Mouse (Mus musculus) layer of hippocampus, adult 8-10 months (tissue): ENCODE data around the gene Tshr. TPM values are rescaled to one million over a fixed set of nuclear protein-coding genes. Genes with fewer than 3 reads are reported as not detected.
A peak's percentile ranks its signal among the peaks of the same experiment; 100 is the strongest.

Experiments
- DNase-seq, 2 experiments: peaks; one replicate each; pipeline ENCODE4 v3.0.0; 2022; ENCODE audit warnings: low spot score in 2 of 2
- total RNA-seq, 4 experiments: library from RNA; stranded (reverse); gene quantifications; 2 replicates each; pipeline ENCODE4 v1.2.4; 2022

Gene Tshr
- total RNA-seq, 4 experiments from 2014 or later, result 0.10 to 0.64 (median 0.49) TPM; not detected in 1

DNA sequence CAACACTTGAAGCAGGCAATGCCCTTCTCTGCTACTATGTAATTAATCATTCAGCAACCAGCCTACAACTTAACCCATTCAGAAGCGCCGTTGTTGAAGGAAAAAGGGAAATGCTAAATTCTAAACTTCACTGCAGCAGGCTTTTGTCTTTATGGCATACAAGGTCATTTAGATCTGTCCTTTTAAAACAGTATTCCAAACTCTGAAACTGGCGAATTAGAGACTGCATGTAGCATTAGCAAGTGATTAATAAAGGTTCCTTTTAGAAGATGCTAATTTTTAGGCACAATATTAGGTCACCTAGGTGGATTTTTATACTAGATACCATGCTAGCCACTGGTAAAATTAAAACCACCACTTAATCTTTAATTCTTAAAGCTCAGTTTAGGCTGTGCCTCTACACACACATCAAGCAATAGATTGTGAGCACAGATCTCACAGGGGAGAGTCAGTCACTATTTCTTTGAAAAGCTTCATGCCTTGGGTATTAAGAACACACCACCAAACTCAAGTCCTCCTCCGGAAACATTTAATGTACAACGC lies 203.2 kb downstream of the Tshr start:
- no peak for DNase-seq

DNA sequence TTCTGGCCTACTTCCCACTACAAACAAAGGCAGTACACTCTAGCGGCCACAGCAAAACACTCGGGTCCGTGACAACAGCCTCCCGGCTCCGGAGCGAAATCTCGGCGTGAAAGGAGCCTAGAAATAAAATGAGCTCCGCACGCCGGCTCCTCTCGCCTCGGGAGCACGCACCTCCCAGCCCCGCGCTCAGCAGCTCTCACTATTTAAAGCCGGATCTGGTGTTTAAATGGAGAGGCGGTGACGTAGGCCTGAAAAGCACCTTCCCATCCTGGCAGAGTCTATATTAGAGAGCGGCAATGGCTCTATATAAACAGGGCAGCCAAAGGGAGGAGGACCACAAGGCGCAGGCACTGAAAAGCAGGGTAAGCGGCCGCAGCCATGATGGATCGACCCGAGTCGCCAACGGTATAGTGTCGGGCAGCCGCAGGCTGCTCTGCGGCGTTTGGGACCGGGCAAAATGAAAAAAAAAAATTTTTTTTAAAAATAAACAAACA lies 203.9 kb downstream of the Tshr start:
- peak; percentile 90 to 94 for DNase-seq

DNA sequence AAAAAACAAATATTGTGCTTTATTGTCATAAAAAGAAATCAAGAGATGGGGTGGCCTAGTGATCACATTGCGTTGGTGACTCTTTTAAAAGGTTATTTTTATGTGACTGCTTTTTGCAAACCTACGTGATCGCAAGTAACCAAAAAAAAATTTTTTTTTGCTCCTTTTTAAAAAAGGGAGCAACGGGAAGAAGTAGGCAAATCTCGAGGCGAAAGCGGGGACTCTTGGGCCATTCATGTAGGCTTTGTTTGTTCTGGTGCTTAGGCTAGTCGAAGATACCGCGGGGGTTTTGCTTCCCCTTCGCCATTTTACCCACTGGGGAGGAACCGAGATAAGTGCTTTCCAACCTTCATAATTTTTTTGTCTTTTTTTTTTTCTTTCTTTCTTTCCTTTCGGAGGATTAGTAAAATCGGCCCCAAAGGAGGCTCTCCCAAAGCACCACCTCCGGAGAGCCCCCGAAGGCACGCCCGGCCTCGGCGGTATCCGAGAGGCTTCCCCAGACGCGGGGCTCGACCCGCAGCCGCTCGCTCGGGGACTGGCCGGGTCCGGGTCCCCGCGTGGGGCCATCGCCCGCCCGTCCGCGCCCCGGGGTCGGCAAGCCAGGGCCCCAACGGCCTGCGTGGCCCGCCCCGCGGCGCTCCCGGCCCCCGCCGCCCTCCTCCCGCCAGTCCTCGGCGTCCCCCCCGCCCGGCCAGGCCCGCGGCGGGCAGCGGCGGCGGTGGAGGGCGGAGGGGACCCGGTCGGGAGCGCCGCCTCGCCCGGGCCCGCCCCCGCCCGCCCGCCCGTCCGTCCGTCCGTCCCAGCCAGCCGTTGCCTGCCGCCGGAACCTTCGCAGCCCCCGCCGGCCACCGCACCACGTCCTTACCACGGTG lies 204.5 kb downstream of the Tshr start:
- DNase-seq, result peak in 1 of 2 experiments; percentile 21

DNA sequence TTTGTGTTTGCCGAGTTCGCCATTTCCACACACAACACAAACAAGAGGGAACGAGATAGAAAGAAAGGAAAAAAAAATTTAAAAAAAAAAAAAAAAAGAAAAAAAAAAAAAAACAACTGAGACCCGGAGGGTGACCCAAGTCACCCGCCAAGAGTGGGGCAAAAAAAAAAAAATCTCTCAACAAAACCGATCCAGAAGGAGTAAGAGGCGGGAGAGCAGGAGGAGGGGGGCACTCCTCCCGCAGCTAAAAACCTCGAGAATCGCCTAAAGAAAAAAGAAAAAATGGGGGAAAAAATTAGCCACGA lies 205.1 kb downstream of the Tshr start:
- no peak for DNase-seq

DNA sequence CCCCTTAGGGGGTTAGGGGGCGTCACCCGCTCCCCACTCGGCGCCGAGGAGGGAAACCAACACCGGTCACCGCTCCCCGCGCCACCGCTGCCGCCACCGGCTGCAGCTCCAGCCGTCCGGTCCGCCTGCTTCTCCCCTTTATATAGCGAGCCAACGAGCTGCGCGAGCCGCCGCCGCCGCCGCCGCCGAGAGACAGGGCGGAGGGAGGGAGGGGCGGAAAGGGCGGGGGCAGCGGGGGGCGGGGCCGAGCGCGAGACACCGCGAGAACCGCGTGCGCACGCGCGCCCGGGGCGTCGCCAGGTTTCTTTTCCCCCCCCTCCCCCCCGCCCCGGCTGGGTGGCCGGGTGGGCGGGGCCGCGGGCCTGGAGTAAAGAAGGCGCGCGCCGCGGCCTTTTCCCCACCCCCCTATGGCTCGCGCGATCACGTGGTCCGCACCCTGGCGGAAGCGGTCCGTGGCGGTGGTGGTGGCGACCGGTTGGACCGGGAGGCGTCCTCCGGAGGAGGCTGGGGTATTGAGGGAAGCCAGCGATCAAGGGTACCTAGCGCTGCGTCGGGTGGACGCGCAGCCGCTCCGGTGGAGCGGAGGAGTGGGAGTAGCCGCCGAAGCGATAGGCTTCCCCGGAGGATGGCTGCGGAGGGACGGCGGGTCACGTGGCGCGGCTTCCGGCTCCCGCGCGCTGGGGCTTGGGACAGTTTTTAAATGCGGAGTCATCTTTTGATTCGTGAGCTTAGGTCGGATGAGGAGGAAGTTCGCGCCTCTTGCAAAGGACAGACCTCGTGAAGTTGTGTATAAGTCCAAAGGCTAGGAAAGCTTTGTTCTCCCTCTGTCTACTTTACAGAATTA lies 205.7 kb downstream of the Tshr start, which contains the start of gene Gtf2a1:
TSS of gene Gtf2a1 (minus strand) at position 641 of the 844 bp plus-strand sequence.
- peak; percentile 88 to 90 for DNase-seq

DNA sequence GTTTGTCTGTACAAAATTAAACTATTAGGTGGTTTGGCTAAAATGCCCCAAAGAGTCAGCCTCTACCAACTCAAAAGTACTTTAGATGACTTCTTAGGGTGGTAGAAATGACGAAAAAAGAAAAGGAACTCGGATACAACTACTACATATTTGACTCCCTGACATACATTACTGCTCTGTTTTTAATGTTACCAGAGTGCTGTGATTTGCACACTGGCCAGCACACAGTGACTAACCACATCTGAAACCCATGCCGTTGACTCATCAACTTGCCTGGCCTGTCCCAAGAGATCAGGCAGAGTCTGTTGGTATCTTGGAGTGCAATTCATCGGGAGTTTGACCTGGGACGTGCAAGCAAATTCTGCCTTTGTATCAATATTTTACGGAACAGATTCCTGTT lies 206.4 kb downstream of the Tshr start:
- DNase-seq, result no peak

DNA sequence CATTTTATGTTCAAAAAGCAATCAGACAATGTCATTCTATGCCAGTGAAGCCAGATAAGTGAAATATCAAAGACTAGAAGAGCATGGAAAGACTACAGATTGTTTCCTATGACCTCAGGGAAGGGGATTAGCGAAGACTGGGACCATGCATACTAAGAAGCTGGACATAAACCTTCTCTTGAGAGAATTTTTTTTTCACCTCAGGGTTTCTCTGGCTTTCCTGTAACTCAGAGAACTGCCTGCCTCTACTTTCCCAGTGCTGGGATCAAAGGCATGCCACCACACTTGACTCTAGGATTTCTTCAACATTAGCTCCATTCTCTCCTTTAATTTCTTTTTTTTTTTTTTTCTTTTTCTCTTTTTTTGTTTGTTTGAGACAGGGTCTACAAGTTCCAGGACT lies 206.8 kb downstream of the Tshr start:
- DNase-seq, result no peak

DNA sequence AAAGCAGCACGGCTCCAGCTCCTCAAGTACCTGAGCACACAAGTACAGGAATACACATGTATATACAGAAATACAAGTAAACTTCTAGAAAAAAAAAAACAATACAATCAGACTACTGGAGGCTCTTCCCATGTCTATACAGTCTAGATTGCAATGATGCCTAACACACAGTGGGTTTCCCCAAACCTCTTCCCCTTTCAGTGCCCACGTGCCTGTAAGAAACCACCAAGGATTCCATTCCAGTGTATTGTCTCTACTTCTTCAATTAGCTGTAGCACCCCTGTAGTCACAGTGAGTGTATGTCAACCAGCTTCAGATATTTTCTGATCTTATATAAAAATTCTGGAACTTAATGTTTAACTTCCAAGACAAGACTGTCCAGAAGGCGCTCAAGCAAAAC lies 207.8 kb downstream of the Tshr start:
- DNase-seq, result no peak

Other genes with a start within 250 kb of the Tshr start
- 1 to 10 TPM; 4.9 to 8.1 (median 6.9) TPM for gene Cep128, start 154 bp upstream of the Tshr start, total RNA-seq
- 10 to 100 TPM; 51.2 to 64.0 (median 55.6) TPM for gene Gtf2a1, start 205.9 kb downstream of the Tshr start, total RNA-seq